ENCODE assay signal across 8 mouse cellular contexts in genomic region chr17:64603134-64603533, GRCm38 (mm10). TPM values are rescaled to one million over a fixed set of nuclear protein-coding genes. Genes with fewer than 3 reads are reported as not detected.
DNase-seq lines count a peak whose midpoint lies in the region; ATAC-seq and TF ChIP-seq lines count a peak whose summit lies in the region.

No protein-coding gene starts in this region.

- H3K4me3 ChIP-seq in testis, adult 2 months (ENCODE audit: control insufficient read depth, low read depth, low read length): peak overlapping the region; percentile 39; the same call in 1 of the 2 replicates
- peak overlapping the region; percentile 91 for H3K4me3 ChIP-seq in limb, embryonic 12.5 days (replicated peaks)
- H3K4me3 ChIP-seq in stomach, embryonic 14.5 days (ENCODE audit: low read depth, low read length): peak overlapping the region; percentile 78

- no peaks in the 10 kb centered on the region for H3K9me3 ChIP-seq in limb, embryonic 12.5 days
- H3K9me3 ChIP-seq in stomach, embryonic 14.5 days (ENCODE audit: control insufficient read depth, low read depth, low read length): no peaks in the 10 kb centered on the region

- H3K27me3 ChIP-seq in testis, adult 2 months (ENCODE audit: control insufficient read depth, insufficient read depth, low read length): no peaks in the 10 kb centered on the region
- no peaks in the 10 kb centered on the region for H3K27me3 ChIP-seq in limb, embryonic 12.5 days
- no peaks in the 10 kb centered on the region for H3K27me3 ChIP-seq in stomach, embryonic 14.5 days (ENCODE audit: control insufficient read depth, insufficient read depth, low read length)

- H3K4me1 ChIP-seq in testis, adult 2 months (ENCODE audit: control insufficient read depth, insufficient read depth, low read length): peaks cover 15% of the 10 kb centered on the region
- peaks cover 39% of the 10 kb centered on the region for H3K4me1 ChIP-seq in limb, embryonic 12.5 days (replicated peaks)
- peaks cover 25% of the 10 kb centered on the region; the same call in 1 of the 2 replicates for H3K4me1 ChIP-seq in stomach, embryonic 14.5 days (ENCODE audit: control insufficient read depth, insufficient read depth, low read length)

- ATAC-seq in limb, embryonic 12.5 days (ENCODE audit: insufficient number of reproducible peaks, insufficient read depth, low FRiP score, low TSS enrichment, low read depth): no peak
- no peak for ATAC-seq in stomach, embryonic 14.5 days (ENCODE audit: insufficient number of reproducible peaks, insufficient read depth, low FRiP score, low read depth)

- H3K9ac ChIP-seq in limb, embryonic 12.5 days (replicated peaks): 0 out of 2 replicates have a peak overlapping the region, but pooled peaks have one; percentile 23
- H3K9ac ChIP-seq in stomach, embryonic 14.5 days (replicated peaks; ENCODE audit: low read depth, low read length): no peak overlapping the region

- peak; percentile 80 to 91 for DNase-seq in adrenal gland, adult (ENCODE audit: inconsistent age in 2 of 2, low spot score in 1 of 2)
- no peak for DNase-seq in adrenal gland, postnatal 4 days (ENCODE audit: low spot score in 2 of 2)
- DNase-seq in testis, postnatal 10 days (ENCODE audit: low spot score): no peak
- no peak for DNase-seq in right cerebral cortex, adult 2 months (ENCODE audit: low spot score in 2 of 2)
- DNase-seq in spleen, adult 18-20 months: no peak

- H3K36me3 ChIP-seq in testis, adult 2 months (ENCODE audit: control insufficient read depth, insufficient read depth, low read length): no peaks in the 10 kb centered on the region
- H3K36me3 ChIP-seq in limb, embryonic 12.5 days: no peaks in the 10 kb centered on the region
- no peaks in the 10 kb centered on the region for H3K36me3 ChIP-seq in stomach, embryonic 14.5 days (ENCODE audit: control insufficient read depth, insufficient read depth, low read length)

- H3K27ac ChIP-seq in testis, adult 2 months (ENCODE audit: control insufficient read depth, insufficient read depth, low read depth, low read length): no peak overlapping the region
- no peak overlapping the region for H3K27ac ChIP-seq in limb, embryonic 12.5 days
- H3K27ac ChIP-seq in stomach, embryonic 14.5 days (ENCODE audit: low read length): no peak overlapping the region

- TF ChIP-seq CTCF in testis, adult 2 months (IDR thresholded peaks at IDR 0.05; ENCODE audit: control insufficient read depth, insufficient read depth, insufficient replicate concordance, low read depth, low read length): no peak

- H3K4me2 ChIP-seq in limb, embryonic 12.5 days: peak overlapping the region; percentile 82
- peak overlapping the region; percentile 94 for H3K4me2 ChIP-seq in stomach, embryonic 14.5 days (replicated peaks; ENCODE audit: low read depth, low read length)

- TF ChIP-seq POLR2A in testis, adult 2 months (IDR thresholded peaks at IDR 0.05; ENCODE audit: control insufficient read depth, low read depth, low read length): no peak

- WGBS in limb, embryonic 12.5 days: 56% methylated on average over 9 of the region's 9 CpGs
- 54% methylated on average over 9 of the region's 9 CpGs for WGBS in stomach, embryonic 14.5 days

RNA-seq across cellular contexts. Expression of gene Man2a1, which starts 2.6 kb away (rescaled TPM):
- total RNA-seq in adrenal gland, postnatal 4 days (2021): 100 to 1,000 TPM; 118 to 124 TPM
- polyA plus RNA-seq in testis, adult 2 months (2012; rRNA removed): 21.6 and 28.4 TPM in 2 replicates
- polyA plus RNA-seq in limb, embryonic 12.5 days (2016; fragmentation: Nextera tagmentation; extraction: Ambion mirVana): 8.1 and 11.5 TPM in 2 replicates
- polyA plus RNA-seq in stomach, embryonic 14.5 days (2014; fragmentation: Nextera tagmentation; extraction: Ambion mirVana): 16.1 and 19.5 TPM in 2 replicates

Comparison
In these comparisons a context has a peak if more than half of its experiments do, and no peak if none do; other contexts are left out.
1. DNase-seq: peak in adrenal gland, adult (2 of 2); none in adrenal gland, postnatal 4 days (0 of 2), testis, postnatal 10 days (single experiment), right cerebral cortex, adult 2 months (0 of 2) and spleen, adult 18-20 months (0 of 2).
2. H3K4me3 ChIP-seq: peak in every context shown above with its lines; median percentile 91 in limb, embryonic 12.5 days; 78 in stomach, embryonic 14.5 days; 39 in testis, adult 2 months.